Mouse (Mus musculus): ENCODE data around the gene Olfr259. TPM values are rescaled to one million over a fixed set of nuclear protein-coding genes. Genes with fewer than 3 reads are reported as not detected.

Gene Olfr259
- not detected for polyA plus RNA-seq (2017; shearing (Covaris generic))

GRCm38 (mm10) chr2:87114467-87114866 is at the start of gene Olfr259:
TSS of gene Olfr259 (minus strand) at chr2:87114567.

GRCm38 (mm10) chr2:87152524-87152923 is 38.2 kb upstream of the Olfr259 start, which contains the start of gene Olfr1111:
TSS of gene Olfr1111 (minus strand) at chr2:87152624.

GRCm38 (mm10) chr2:87140200-87140599 is 25.8 kb upstream of the Olfr259 start, which contains the start of gene Olfr1110:
TSS of gene Olfr1110 (minus strand) at chr2:87140300.

GRCm38 (mm10) chr2:87095908-87096307 is 18.5 kb downstream of the Olfr259 start, which contains the start of gene Olfr1109:
TSS of gene Olfr1109 (minus strand) at chr2:87096008.

GRCm38 (mm10) chr2:87075717-87076116 is 38.6 kb downstream of the Olfr259 start, which contains the start of gene Olfr1107:
TSS of gene Olfr1107 (minus strand) at chr2:87075817.

Other genes with a start within 250 kb of the Olfr259 start
- gene Gm13723, start 239.8 kb downstream of the Olfr259 start, polyA plus RNA-seq (2017; shearing (Covaris generic)), result not detected
- gene Olfr1097, start 222.4 kb downstream of the Olfr259 start, polyA plus RNA-seq (2017; shearing (Covaris generic)), result not detected
- not detected for gene Olfr1098, start 190.0 kb downstream of the Olfr259 start, polyA plus RNA-seq (2017; shearing (Covaris generic))
- gene Olfr1099, start 153.9 kb downstream of the Olfr259 start, polyA plus RNA-seq (2017; shearing (Covaris generic)), result not detected
- not detected for gene Olfr1100, start 134.6 kb downstream of the Olfr259 start, polyA plus RNA-seq (2017; shearing (Covaris generic))
- not detected for gene Olfr1101, start 123.3 kb downstream of the Olfr259 start, polyA plus RNA-seq (2017; shearing (Covaris generic))
- not detected for gene Olfr1102, start 116.2 kb downstream of the Olfr259 start, polyA plus RNA-seq (2017; shearing (Covaris generic))
- not detected for gene Olfr1104, start 87.5 kb downstream of the Olfr259 start, polyA plus RNA-seq (2017; shearing (Covaris generic))
- gene Olfr1105, start 78.0 kb downstream of the Olfr259 start, polyA plus RNA-seq (2017; shearing (Covaris generic)), result not detected
- not detected for gene Olfr1106, start 62.3 kb downstream of the Olfr259 start, polyA plus RNA-seq (2017; shearing (Covaris generic))
- gene Olfr1107, start 38.8 kb downstream of the Olfr259 start, polyA plus RNA-seq (2017; shearing (Covaris generic)), result not detected
- not detected for gene Olfr1109, start 18.6 kb downstream of the Olfr259 start, polyA plus RNA-seq (2017; shearing (Covaris generic))
- gene Olfr1110, start 25.7 kb upstream of the Olfr259 start, polyA plus RNA-seq (2017; shearing (Covaris generic)), result not detected
- not detected for gene Olfr1111, start 38.1 kb upstream of the Olfr259 start, polyA plus RNA-seq (2017; shearing (Covaris generic))
- not detected for gene Olfr1112, start 73.2 kb upstream of the Olfr259 start, polyA plus RNA-seq (2017; shearing (Covaris generic))
- gene Olfr1113, start 94.4 kb upstream of the Olfr259 start, polyA plus RNA-seq (2017; shearing (Covaris generic)), result not detected
- gene Olfr1115, start 133.4 kb upstream of the Olfr259 start, polyA plus RNA-seq (2017; shearing (Covaris generic)), result not detected
- not detected for gene Olfr1116, start 153.0 kb upstream of the Olfr259 start, polyA plus RNA-seq (2017; shearing (Covaris generic))
- not detected for gene Olfr1118, start 193.0 kb upstream of the Olfr259 start, polyA plus RNA-seq (2017; shearing (Covaris generic))
- gene Olfr1120, start 240.2 kb upstream of the Olfr259 start, polyA plus RNA-seq (2017; shearing (Covaris generic)), result not detected